Comparison of ENCODE assay signal across 9 mouse cellular contexts in genomic region chr1:30740831-30741230, GRCm38 (mm10).
A peak's percentile ranks its signal among the peaks of the same experiment; 100 is the strongest.
DNase-seq lines count a peak whose midpoint lies in the region; ATAC-seq and TF ChIP-seq lines count a peak whose summit lies in the region.
"Had no signal": no experiment of that assay in that cellular context is flagged by ENCODE, and none has a peak within 500 bp of the region (broad histone marks: within the 10 kb centered on the region; RNA-seq: fewer than 3 reads in every experiment).

No protein-coding gene starts in this region.

- intact Hi-C loops in heart, postnatal 25 days (cut with DNase I): no loop called here

- ATAC-seq in kidney, postnatal 0 days (replicated peaks; ENCODE audit: low FRiP score, low read depth): no peak
- peak; percentile 48; the same call in 1 of the 2 replicates for ATAC-seq in megakaryocyte progenitor cell, adult 5-6 weeks (replicated peaks; ENCODE audit: poor library complexity)

- no peaks in the 10 kb centered on the region for H3K27me3 ChIP-seq in kidney, postnatal 0 days (ENCODE audit: insufficient read depth, low read length)
- H3K27me3 ChIP-seq: midbrain, embryonic 12.5 days had no signal

- H3K4me2 ChIP-seq in kidney, postnatal 0 days (ENCODE audit: low read length): no peak overlapping the region
- H3K4me2 ChIP-seq: midbrain, embryonic 12.5 days had no signal

- H3K4me3 ChIP-seq in kidney, postnatal 0 days (replicated peaks; ENCODE audit: low read depth, low read length): no peak overlapping the region
- H3K4me3 ChIP-seq: midbrain, embryonic 12.5 days had no signal

- peak; percentile 29 for DNase-seq in heart, postnatal 4 days
- DNase-seq in heart, postnatal 25 days (ENCODE audit: low spot score): no peak
- peak; percentile 49 for DNase-seq in ZHBTc4 (ENCODE audit: low read depth, low spot score)
- DNase-seq in kidney, postnatal 0 days (ENCODE audit: low spot score): peak; percentile 46
- DNase-seq in urinary bladder, postnatal 4 days (ENCODE audit: low spot score in 2 of 2): no peak
- no peak for DNase-seq in gastrocnemius, postnatal 4 days (ENCODE audit: low spot score in 2 of 2)
- no peak for DNase-seq in ovary, adult 18-20 months (ENCODE audit: low spot score)

- H3K36me3 ChIP-seq in kidney, postnatal 0 days (ENCODE audit: insufficient read depth, low read length): no peaks in the 10 kb centered on the region
- H3K36me3 ChIP-seq: midbrain, embryonic 12.5 days had no signal

- TF ChIP-seq CTCF in kidney, postnatal 0 days (IDR thresholded peaks at IDR 0.05; ENCODE audit: low read depth): peak; percentile 74

- 57% methylated on average over 3 of the region's 3 CpGs for WGBS in kidney, postnatal 0 days

- H3K27ac ChIP-seq in kidney, postnatal 0 days: no peak overlapping the region
- H3K27ac ChIP-seq: midbrain, embryonic 12.5 days had no signal

- H3K9me3 ChIP-seq in kidney, postnatal 0 days (replicated peaks; ENCODE audit: low read length): no peaks in the 10 kb centered on the region
- H3K9me3 ChIP-seq: midbrain, embryonic 12.5 days had no signal

- H3K9ac ChIP-seq in kidney, postnatal 0 days (ENCODE audit: low read depth, low read length): no peak overlapping the region
- H3K9ac ChIP-seq: midbrain, embryonic 12.5 days had no signal

- H3K4me1 ChIP-seq in kidney, postnatal 0 days (replicated peaks; ENCODE audit: insufficient read depth, low read length): no peaks in the 10 kb centered on the region
- H3K4me1 ChIP-seq: midbrain, embryonic 12.5 days had no signal

Comparison
In these comparisons a context has a peak if more than half of its experiments do, and no peak if none do; other contexts are left out.
1. DNase-seq: peak in heart, postnatal 4 days (single experiment), ZHBTc4 (single experiment) and kidney, postnatal 0 days (single experiment); none in heart, postnatal 25 days (single experiment), urinary bladder, postnatal 4 days (0 of 2), gastrocnemius, postnatal 4 days (0 of 2) and ovary, adult 18-20 months (single experiment).